In genomic region chr8:90063291-90063690, GRCm38 (mm10) we compare ENCODE assay signal across 19 mouse cellular contexts.
A peak's percentile ranks its signal among the peaks of the same experiment; 100 is the strongest.
DNase-seq lines count a peak whose midpoint lies in the region; ATAC-seq and TF ChIP-seq lines count a peak whose summit lies in the region.
"Had no signal": no experiment of that assay in that cellular context is flagged by ENCODE, and none has a peak within 500 bp of the region (broad histone marks: within the 10 kb centered on the region; RNA-seq: fewer than 3 reads in every experiment).

No protein-coding gene starts in this region.

- WGBS in hindbrain, postnatal 0 days, result 100% methylated on average over 1 of the region's 1 CpGs
- WGBS in hindbrain, embryonic 12.5 days, result 100% methylated on average over 1 of the region's 1 CpGs
- 88% methylated on average over 1 of the region's 1 CpGs for WGBS in lung, embryonic 14.5 days

- no peaks in the 10 kb centered on the region for H3K36me3 ChIP-seq in hindbrain, postnatal 0 days (ENCODE audit: insufficient read depth, low read length)
- no peaks in the 10 kb centered on the region for H3K36me3 ChIP-seq in hindbrain, embryonic 12.5 days
- H3K36me3 ChIP-seq in lung, embryonic 14.5 days (ENCODE audit: insufficient read depth), result no peaks in the 10 kb centered on the region
- H3K36me3 ChIP-seq: embryonic facial prominence, embryonic 15.5 days; neural tube, embryonic 15.5 days; stomach, embryonic 15.5 days had no signal

- H3K9me3 ChIP-seq in hindbrain, postnatal 0 days (ENCODE audit: low read length), result no peaks in the 10 kb centered on the region
- no peaks in the 10 kb centered on the region for H3K9me3 ChIP-seq in hindbrain, embryonic 12.5 days (replicated peaks)
- no peaks in the 10 kb centered on the region for H3K9me3 ChIP-seq in lung, embryonic 14.5 days (ENCODE audit: low read depth, low read length)
- H3K9me3 ChIP-seq: embryonic facial prominence, embryonic 15.5 days; neural tube, embryonic 15.5 days; stomach, embryonic 15.5 days had no signal

- no peak overlapping the region for H3K4me2 ChIP-seq in hindbrain, postnatal 0 days (ENCODE audit: low read depth, low read length)
- H3K4me2 ChIP-seq in hindbrain, embryonic 12.5 days (replicated peaks), result no peak overlapping the region
- no peak overlapping the region for H3K4me2 ChIP-seq in lung, embryonic 14.5 days
- H3K4me2 ChIP-seq: embryonic facial prominence, embryonic 15.5 days; liver, embryonic 11.5 days; neural tube, embryonic 15.5 days; stomach, embryonic 15.5 days had no signal

- DNase-seq in hindbrain, postnatal 0 days (ENCODE audit: low spot score), result no peak
- DNase-seq in lung, embryonic 14.5 days, result peak; percentile 20
- DNase-seq in lung, postnatal 25 days (ENCODE audit: low spot score), result no peak
- DNase-seq in ES-CJ7 (ENCODE audit: low read depth, low spot score) (peak; percentile 46), R1 (ENCODE audit: low read depth, low spot score) (peak; percentile 45)
- no peak for DNase-seq in embryo, embryonic 10 days (ENCODE audit: low spot score)
- DNase-seq in c-Kit-positive CD71-positive TER-119-positive erythroid progenitor cells, embryonic 14.5 days (ENCODE audit: low spot score), result no peak
- DNase-seq: adrenal gland, postnatal 14 days; heart, adult 11 months; heart, postnatal 14 days; left cerebral cortex, postnatal 4 days; lung, postnatal 14 days; thymus, postnatal 36 days had no signal

- ATAC-seq in hindbrain, postnatal 0 days, result no peak
- ATAC-seq in hindbrain, embryonic 12.5 days (ENCODE audit: low FRiP score), result no peak
- no peak for ATAC-seq in lung, embryonic 14.5 days (ENCODE audit: insufficient read depth)
- ATAC-seq: hindbrain, embryonic 16.5 days had no signal

- H3K9ac ChIP-seq in hindbrain, postnatal 0 days (replicated peaks; ENCODE audit: low read length), result no peak overlapping the region
- H3K9ac ChIP-seq in hindbrain, embryonic 12.5 days, result no peak overlapping the region
- no peak overlapping the region for H3K9ac ChIP-seq in lung, embryonic 14.5 days
- H3K9ac ChIP-seq: embryonic facial prominence, embryonic 15.5 days; neural tube, embryonic 15.5 days; stomach, embryonic 15.5 days had no signal

- H3K4me1 ChIP-seq in hindbrain, postnatal 0 days (ENCODE audit: insufficient read depth, low read length), result no peaks in the 10 kb centered on the region
- H3K4me1 ChIP-seq in hindbrain, embryonic 12.5 days, result peaks cover 9% of the 10 kb centered on the region; the same call in 1 of the 2 replicates
- no peaks in the 10 kb centered on the region for H3K4me1 ChIP-seq in lung, embryonic 14.5 days (ENCODE audit: insufficient read depth)
- H3K4me1 ChIP-seq: embryonic facial prominence, embryonic 15.5 days; stomach, embryonic 15.5 days had no signal

- peak; percentile 39 for TF ChIP-seq CTCF in hindbrain, postnatal 0 days (IDR thresholded peaks at IDR 0.05; ENCODE audit: low read depth)
- TF ChIP-seq CTCF in lung, embryonic 14.5 days (IDR thresholded peaks at IDR 0.05; ENCODE audit: low read depth), result peak; percentile 31; the same call in 1 of the 2 replicates

- H3K27ac ChIP-seq in hindbrain, postnatal 0 days, result no peak overlapping the region
- H3K27ac ChIP-seq in hindbrain, embryonic 12.5 days, result no peak overlapping the region
- H3K27ac ChIP-seq in lung, embryonic 14.5 days (ENCODE audit: low read depth), result no peak overlapping the region
- H3K27ac ChIP-seq: embryonic facial prominence, embryonic 15.5 days; neural tube, embryonic 15.5 days; stomach, embryonic 15.5 days had no signal

- no peaks in the 10 kb centered on the region; the same call in 1 of the 2 replicates for H3K27me3 ChIP-seq in hindbrain, postnatal 0 days (ENCODE audit: insufficient read depth, low read length)
- H3K27me3 ChIP-seq in hindbrain, embryonic 12.5 days, result no peaks in the 10 kb centered on the region
- H3K27me3 ChIP-seq in lung, embryonic 14.5 days (ENCODE audit: insufficient read depth, low read length), result no peaks in the 10 kb centered on the region
- H3K27me3 ChIP-seq: embryonic facial prominence, embryonic 15.5 days; neural tube, embryonic 15.5 days; stomach, embryonic 15.5 days had no signal

- H3K4me3 ChIP-seq in hindbrain, postnatal 0 days (ENCODE audit: low read length), result no peak overlapping the region
- H3K4me3 ChIP-seq in hindbrain, embryonic 12.5 days, result no peak overlapping the region
- H3K4me3 ChIP-seq in lung, embryonic 14.5 days (ENCODE audit: low read depth, low read length), result no peak overlapping the region
- H3K4me3 ChIP-seq: embryonic facial prominence, embryonic 15.5 days; neural tube, embryonic 15.5 days; stomach, embryonic 15.5 days had no signal

Comparison
In these comparisons a context has a peak if more than half of its experiments do, and no peak if none do; other contexts are left out.
1. DNase-seq: peak in lung, embryonic 14.5 days (single experiment), ES-CJ7 (single experiment) and R1 (single experiment); none in hindbrain, postnatal 0 days (single experiment), lung, postnatal 25 days (single experiment), embryo, embryonic 10 days (single experiment) and c-Kit-positive CD71-positive TER-119-positive erythroid progenitor cells, embryonic 14.5 days (single experiment).